Mouse (Mus musculus) forelimb bud, embryonic 11.5 days (tissue): ENCODE results near the gene Zfp281.

ENCODE experiments used
- DNase-seq: peaks from one replicate; pipeline ENCODE4 v3.0.0-alpha.2; 2012; ENCODE audit warnings: low read depth, low spot score

Gene Zfp281

GRCm38 (mm10) chr1:136656619-136657018 is 31.9 kb downstream of the Zfp281 start:
- DNase-seq, result no peak

- no peak for DNase-seq
Measured at GRCm38 (mm10) chr1:136658456-136659227, 33.9 kb downstream of the Zfp281 start.

GRCm38 (mm10) chr1:136659337-136659736 is 34.6 kb downstream of the Zfp281 start:
- no peak for DNase-seq

- DNase-seq, result no peak
Measured at GRCm38 (mm10) chr1:136659917-136660316, 35.2 kb downstream of the Zfp281 start.

- no peak for DNase-seq
Measured at GRCm38 (mm10) chr1:136661511-136661910, 36.8 kb downstream of the Zfp281 start.

- peak; percentile 35 for DNase-seq
Measured at GRCm38 (mm10) chr1:136661939-136662563, 37.4 kb downstream of the Zfp281 start.

- DNase-seq, result no peak
Measured at GRCm38 (mm10) chr1:136664921-136665582, 40.4 kb downstream of the Zfp281 start.

GRCm38 (mm10) chr1:136666513-136666912 is 41.8 kb downstream of the Zfp281 start:
- DNase-seq, result no peak

GRCm38 (mm10) chr1:136669926-136670325 is 45.2 kb downstream of the Zfp281 start:
- DNase-seq, result no peak

GRCm38 (mm10) chr1:136670421-136670820 is 45.7 kb downstream of the Zfp281 start:
- DNase-seq, result peak; percentile 51

GRCm38 (mm10) chr1:136671767-136672434 is 47.2 kb downstream of the Zfp281 start:
- no peak for DNase-seq

- DNase-seq, result no peak
Measured at GRCm38 (mm10) chr1:136672564-136672963, 47.9 kb downstream of the Zfp281 start.

- DNase-seq, result no peak
Measured at GRCm38 (mm10) chr1:136673293-136673692, 48.6 kb downstream of the Zfp281 start.

- no peak for DNase-seq
Measured at GRCm38 (mm10) chr1:136674548-136675455, 50.1 kb downstream of the Zfp281 start.

GRCm38 (mm10) chr1:136675736-136676444 is 51.2 kb downstream of the Zfp281 start:
- no peak for DNase-seq

- DNase-seq, result no peak
Measured at GRCm38 (mm10) chr1:136676445-136676755, 51.7 kb downstream of the Zfp281 start.

GRCm38 (mm10) chr1:136677847-136678325 is 53.2 kb downstream of the Zfp281 start:
- no peak for DNase-seq

- DNase-seq, result no peak
Measured at GRCm38 (mm10) chr1:136678836-136679235, 54.1 kb downstream of the Zfp281 start.
